Mouse (Mus musculus): ENCODE results near the gene Cd9.

Cd9 gene

GRCm38 (mm10) chr6:125476090-125476489 is 18.5 kb downstream of the Cd9 start:
- no peak for DNase-seq (ENCODE audit: low spot score in 2 of 2)

DNA sequence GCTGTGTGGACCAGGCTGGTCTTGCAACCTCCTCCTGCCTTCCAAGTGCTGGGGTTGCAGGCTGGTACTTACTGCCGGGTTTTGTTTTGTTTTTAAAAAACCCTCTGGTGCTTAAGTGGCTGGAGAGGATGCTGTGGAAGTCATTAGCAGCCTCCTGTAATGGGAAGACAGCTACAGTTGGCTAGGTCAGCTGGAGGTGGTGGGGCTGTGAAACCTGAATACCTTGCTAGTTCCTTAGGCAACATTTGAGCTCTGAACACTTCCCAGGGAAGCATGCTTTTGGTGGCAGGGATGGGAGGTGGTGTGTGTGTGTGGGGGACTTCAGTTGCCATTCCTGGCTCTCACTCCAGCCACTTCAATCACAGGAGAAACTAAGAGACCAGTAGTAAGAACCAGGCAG is 19.4 kb downstream of the Cd9 start:
- DNase-seq (ENCODE audit: low spot score in 2 of 2) = no peak

GRCm38 (mm10) chr6:125473939-125474338 is 20.7 kb downstream of the Cd9 start:
- no peak for DNase-seq (ENCODE audit: low spot score in 2 of 2)

DNA sequence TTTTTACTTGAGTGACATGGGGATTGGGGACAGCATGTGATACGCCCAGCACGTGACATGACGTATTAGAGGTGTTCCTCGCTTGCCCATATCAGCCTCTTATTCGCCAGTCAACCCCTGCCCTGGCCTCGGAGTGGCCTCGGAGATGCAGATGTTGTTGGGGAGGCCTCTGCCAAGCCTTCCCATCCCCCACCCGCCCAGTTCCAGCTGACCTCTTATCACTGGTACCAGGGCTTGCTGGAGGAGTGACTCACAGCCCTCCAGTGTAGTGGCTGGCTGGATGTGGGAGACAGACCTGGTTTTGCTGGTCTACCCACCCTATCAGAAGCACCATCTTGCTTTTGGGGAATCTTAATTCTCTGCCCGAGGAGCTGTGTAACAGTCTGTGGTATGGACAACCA is 21.3 kb downstream of the Cd9 start:
- no peak for DNase-seq (ENCODE audit: low spot score in 2 of 2)

DNA sequence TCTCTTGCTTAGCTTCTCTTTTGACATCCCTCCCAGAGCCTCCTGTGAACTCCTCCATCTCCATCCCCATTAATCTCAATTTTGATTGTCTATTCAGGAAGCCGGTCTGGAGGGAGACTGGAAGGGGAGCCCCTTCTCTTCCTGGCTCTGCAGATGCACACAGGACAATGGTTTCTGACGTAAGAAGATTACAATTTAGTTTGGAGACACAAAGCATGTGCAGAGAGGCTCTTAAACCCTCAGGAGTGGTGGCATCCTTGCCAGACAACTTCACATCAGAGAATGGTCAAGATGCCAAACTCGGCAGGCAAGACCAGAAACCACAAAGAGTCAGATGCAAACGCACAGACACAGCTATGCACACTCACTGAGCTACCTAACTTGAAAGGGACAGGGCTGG is 22.7 kb downstream of the Cd9 start:
- no peak for DNase-seq (ENCODE audit: low spot score in 2 of 2)

- DNase-seq (ENCODE audit: low spot score in 2 of 2) = no peak
Measured at GRCm38 (mm10) chr6:125471326-125471725, 23.3 kb downstream of the Cd9 start.

DNA sequence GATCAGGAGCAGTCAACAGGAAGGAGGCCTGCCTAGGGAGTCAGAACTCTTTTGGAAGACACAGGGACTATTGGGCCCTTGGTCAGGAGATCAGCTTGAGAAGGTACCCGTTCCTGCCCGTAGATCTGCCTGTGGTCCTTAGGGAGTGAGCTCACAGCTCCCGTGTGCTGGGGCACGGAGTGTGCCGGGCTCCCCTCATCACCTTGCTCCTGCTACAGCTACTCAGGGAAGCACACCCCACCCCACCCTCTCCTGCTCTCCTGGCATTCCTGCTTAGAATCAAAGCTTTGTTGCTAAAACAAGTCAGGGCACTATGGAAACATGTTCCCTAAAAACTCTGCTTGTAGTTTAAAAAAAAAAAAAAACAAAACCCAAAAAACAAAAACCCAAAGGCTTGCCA is 24.0 kb downstream of the Cd9 start:
- no peak for DNase-seq (ENCODE audit: low spot score in 2 of 2)

- DNase-seq (ENCODE audit: low spot score in 2 of 2) = no peak
Measured at GRCm38 (mm10) chr6:125469222-125469621, 25.4 kb downstream of the Cd9 start.

- no peak for DNase-seq (ENCODE audit: low spot score in 2 of 2)
Measured at GRCm38 (mm10) chr6:125468179-125468960, 26.2 kb downstream of the Cd9 start.

- DNase-seq (ENCODE audit: low spot score in 2 of 2) = no peak
Measured at GRCm38 (mm10) chr6:125467301-125467715, 27.3 kb downstream of the Cd9 start.

DNA sequence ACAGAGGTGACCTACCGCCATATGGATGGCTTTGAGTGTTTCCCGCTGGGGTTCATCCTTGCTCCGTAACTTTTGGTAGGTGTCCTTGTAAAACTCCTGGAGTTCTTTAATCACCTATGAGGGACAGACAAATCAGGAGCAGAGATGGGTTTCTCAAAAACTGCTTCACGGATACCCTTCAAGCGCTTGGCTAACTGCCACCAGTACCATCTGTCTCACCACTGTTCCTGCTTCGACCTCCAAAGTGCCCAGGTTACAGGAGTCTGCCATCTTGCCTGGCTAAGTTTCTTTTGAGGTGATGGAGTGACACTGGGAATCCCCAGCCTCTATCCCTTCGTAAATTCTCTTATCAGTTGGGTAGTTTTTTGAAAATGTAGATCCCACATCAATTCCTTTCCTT is 32.3 kb downstream of the Cd9 start:
- DNase-seq (ENCODE audit: low spot score in 2 of 2) = no peak

DNA sequence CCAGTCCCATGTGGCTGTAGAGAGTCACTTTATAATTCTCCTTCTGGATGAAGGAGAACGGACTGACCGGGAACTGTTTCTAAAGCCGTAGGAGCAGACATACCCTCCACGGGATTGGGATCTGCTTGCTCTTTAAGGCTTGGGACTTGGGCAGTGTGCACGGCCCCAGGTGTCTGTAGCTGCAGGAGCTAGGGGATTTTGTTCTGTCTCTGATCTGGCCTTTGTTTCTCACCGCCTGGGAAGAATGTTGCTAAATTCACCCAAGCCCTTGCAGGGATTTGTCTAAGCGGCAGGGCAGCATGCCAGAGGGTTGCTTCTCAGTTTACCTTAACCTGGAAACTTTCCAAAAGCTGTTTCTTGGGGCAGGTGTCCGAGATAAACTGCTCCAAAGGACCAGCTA is 32.8 kb downstream of the Cd9 start:
- DNase-seq (ENCODE audit: low spot score in 2 of 2) = no peak

DNA sequence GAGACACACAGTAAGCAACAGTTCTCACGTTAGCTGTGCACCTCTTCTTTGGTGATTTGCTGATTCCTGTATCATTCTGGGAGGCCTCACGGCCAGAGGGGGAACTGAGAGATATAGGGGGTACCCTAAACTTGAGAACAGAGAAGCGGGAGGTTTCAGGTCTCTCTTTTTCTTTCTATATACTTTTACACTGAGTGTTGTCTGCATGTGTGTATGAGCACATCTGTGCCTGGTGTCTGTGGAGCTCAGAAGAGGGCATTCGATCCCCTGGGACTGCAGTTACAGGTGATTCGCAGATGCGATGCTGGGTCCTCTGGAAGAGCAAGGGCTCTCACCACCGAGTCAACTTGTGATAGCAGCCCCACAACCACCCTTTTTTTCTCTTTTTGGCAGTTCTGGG is 33.3 kb downstream of the Cd9 start:
- DNase-seq (ENCODE audit: low spot score in 2 of 2) = no peak

GRCm38 (mm10) chr6:125460589-125460988 is 34.0 kb downstream of the Cd9 start:
- DNase-seq (ENCODE audit: low spot score in 2 of 2) = no peak

- no peak for DNase-seq (ENCODE audit: low spot score in 2 of 2)
Measured at GRCm38 (mm10) chr6:125459903-125460302, 34.7 kb downstream of the Cd9 start.

GRCm38 (mm10) chr6:125455806-125456520 is 38.6 kb downstream of the Cd9 start:
- DNase-seq (ENCODE audit: low spot score in 2 of 2) = no peak

DNA sequence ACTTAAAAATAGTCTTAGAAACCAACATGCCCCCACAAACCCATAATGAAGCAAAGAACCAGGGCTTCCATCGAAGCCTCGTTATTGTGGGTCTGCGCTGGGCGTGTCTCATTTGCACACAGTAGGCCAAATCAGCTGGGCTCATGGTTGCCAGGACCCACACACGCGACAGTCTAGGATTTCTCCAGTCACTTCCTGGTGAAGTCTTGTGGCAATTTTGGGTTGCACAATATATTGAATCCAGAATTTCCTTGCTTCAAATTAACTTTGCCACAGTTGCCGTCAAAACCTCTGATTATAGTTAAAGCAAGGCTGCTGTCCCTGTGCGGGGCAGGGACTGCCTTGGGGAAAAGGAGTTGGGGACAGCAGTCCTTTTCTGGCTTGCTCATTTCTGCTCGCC is 39.9 kb downstream of the Cd9 start:
- DNase-seq (ENCODE audit: low spot score in 2 of 2) = no peak

GRCm38 (mm10) chr6:125454299-125454698 is 40.3 kb downstream of the Cd9 start:
- DNase-seq (ENCODE audit: low spot score in 2 of 2) = no peak

DNA sequence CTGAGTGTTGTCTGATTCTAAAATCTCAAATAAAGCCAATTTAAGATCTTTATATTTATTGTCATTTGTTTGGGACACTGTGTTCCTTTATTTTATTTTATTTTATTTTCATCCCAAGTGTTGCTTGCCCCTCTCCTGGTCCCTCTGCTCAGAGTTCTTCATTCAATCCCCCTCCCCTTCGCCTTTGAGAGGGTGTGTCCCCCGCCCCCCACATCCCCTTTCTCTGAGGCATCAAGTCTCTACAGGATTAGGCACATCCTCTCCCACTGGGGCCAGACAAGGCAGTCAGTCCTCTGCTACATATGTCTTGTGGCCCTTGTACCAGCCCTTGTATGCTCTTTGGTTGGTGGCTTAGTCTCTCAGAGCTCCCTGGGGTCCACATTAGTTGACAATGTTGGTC is 46.9 kb downstream of the Cd9 start:
- DNase-seq (ENCODE audit: low spot score in 2 of 2) = no peak

GRCm38 (mm10) chr6:125447205-125447604 is 47.4 kb downstream of the Cd9 start:
- no peak for DNase-seq (ENCODE audit: low spot score in 2 of 2)

- DNase-seq (ENCODE audit: low spot score in 2 of 2) = no peak
Measured at GRCm38 (mm10) chr6:125445381-125445780, 49.2 kb downstream of the Cd9 start.

GRCm38 (mm10) chr6:125442591-125442990 is 52.0 kb downstream of the Cd9 start:
- no peak for DNase-seq (ENCODE audit: low spot score in 2 of 2)

GRCm38 (mm10) chr6:125436753-125437152 is 57.8 kb downstream of the Cd9 start:
- no peak for DNase-seq (ENCODE audit: low spot score in 2 of 2)
